Mouse (Mus musculus) G1E-ER4 (cell line): ENCODE results near the gene Arl5a. TPM values are rescaled to one million over a fixed set of nuclear protein-coding genes. Genes with fewer than 3 reads are reported as not detected.

Experiments used
- GATA1 ChIP-seq: IDR thresholded peaks from one replicate; pipeline ENCODE4 v1.8.0; 2012; ENCODE audit warnings: low read length, inconsistent platforms
- polyA plus RNA-seq: library from polyadenylated mRNA; stranded (reverse); fragments of >175 nt; gene quantifications from 2 replicates; pipeline ENCODE4 v1.2.3, GENCODE M21; 2012

Arl5a gene
- polyA plus RNA-seq, 1 experiment = 7.2 TPM

GRCm38 (mm10) chr2:52433365-52433764 is 8.7 kb upstream of the Arl5a start:
- TF ChIP-seq GATA1 = no peak

- TF ChIP-seq GATA1 = no peak
These were observed 2.7 kb upstream of the Arl5a start for GRCm38 (mm10) chr2:52427383-52427782.

- no peak for TF ChIP-seq GATA1
These were observed 1.3 kb upstream of the Arl5a start for GRCm38 (mm10) chr2:52426041-52426440.

- no peak for TF ChIP-seq GATA1
These were observed 758 bp upstream of the Arl5a start for GRCm38 (mm10) chr2:52425523-52425795.

GRCm38 (mm10) chr2:52424248-52424728 is 413 bp downstream of the Arl5a start:
- TF ChIP-seq GATA1 = no peak

GRCm38 (mm10) chr2:52423611-52424247 is 972 bp downstream of the Arl5a start:
- no peak for TF ChIP-seq GATA1

GRCm38 (mm10) chr2:52422871-52423610 is 1.7 kb downstream of the Arl5a start:
- no peak for TF ChIP-seq GATA1

- TF ChIP-seq GATA1 = no peak
These were observed 3.5 kb downstream of the Arl5a start for GRCm38 (mm10) chr2:52421197-52421596.

GRCm38 (mm10) chr2:52420001-52420710 is 4.5 kb downstream of the Arl5a start:
- TF ChIP-seq GATA1 = no peak

- no peak for TF ChIP-seq GATA1
These were observed 5.4 kb downstream of the Arl5a start for GRCm38 (mm10) chr2:52419295-52419694.

GRCm38 (mm10) chr2:52412524-52413037 is 12.1 kb downstream of the Arl5a start:
- TF ChIP-seq GATA1 = no peak

- TF ChIP-seq GATA1 = no peak
These were observed 18.2 kb downstream of the Arl5a start for GRCm38 (mm10) chr2:52406480-52406879.

- TF ChIP-seq GATA1 = no peak
These were observed 19.5 kb downstream of the Arl5a start for GRCm38 (mm10) chr2:52405238-52405637.

- TF ChIP-seq GATA1 = no peak
These were observed 30.2 kb downstream of the Arl5a start for GRCm38 (mm10) chr2:52394529-52394928.

GRCm38 (mm10) chr2:52390415-52390975 is 34.2 kb downstream of the Arl5a start:
- no peak for TF ChIP-seq GATA1

- TF ChIP-seq GATA1 = no peak
These were observed 34.7 kb downstream of the Arl5a start for GRCm38 (mm10) chr2:52389975-52390374.

GRCm38 (mm10) chr2:52386451-52386850 is 38.2 kb downstream of the Arl5a start:
- TF ChIP-seq GATA1 = no peak
